8 mouse cellular contexts compared by ENCODE assay signal in the genomic region with DNA sequence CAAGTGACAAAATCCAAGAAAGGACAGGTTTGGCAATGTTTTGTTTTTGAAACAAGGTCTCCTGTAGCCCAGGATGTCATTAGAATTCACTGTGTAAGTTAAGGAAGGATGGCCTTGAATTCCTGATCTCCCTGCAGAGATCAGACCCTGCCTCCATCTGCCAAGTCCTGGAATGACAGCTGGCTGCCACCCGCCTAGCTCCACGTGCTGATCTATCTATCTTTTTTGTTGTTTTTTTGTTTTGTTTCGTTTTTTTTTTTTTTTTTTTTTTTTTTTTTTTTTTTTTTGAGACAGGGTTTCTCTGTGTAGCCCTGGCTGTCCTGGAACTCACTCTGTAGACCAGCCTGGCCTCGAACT. TPM values are rescaled to one million over a fixed set of nuclear protein-coding genes. Genes with fewer than 3 reads are reported as not detected.
DNase-seq lines count a peak whose midpoint lies in the region; ATAC-seq and TF ChIP-seq lines count a peak whose summit lies in the region.
"Not testable (repeated sequence)": the region's sequence is repeated elsewhere in the genome, so short reads cannot be mapped to it uniquely, and the experiment has no call there.
"Had no signal": no experiment of that assay in that cellular context is flagged by ENCODE, and none has a peak within 500 bp of the region (broad histone marks: within the 10 kb centered on the region; RNA-seq: fewer than 3 reads in every experiment).

No protein-coding gene starts in this region.

- H3K4me2 ChIP-seq in forebrain, embryonic 12.5 days = peak overlapping the region; percentile 72
- peak overlapping the region; percentile 63 for H3K4me2 ChIP-seq in heart, embryonic 15.5 days
- peak overlapping the region; percentile 41 for H3K4me2 ChIP-seq in intestine, postnatal 0 days (replicated peaks; ENCODE audit: low read depth)
- peak overlapping the region; percentile 49 for H3K4me2 ChIP-seq in limb, embryonic 15.5 days
- H3K4me2 ChIP-seq in neural tube, embryonic 15.5 days = peak overlapping the region; percentile 84

- H3K36me3 ChIP-seq in forebrain, embryonic 12.5 days (replicated peaks) = peaks cover 31% of the 10 kb centered on the region
- peaks cover 29% of the 10 kb centered on the region for H3K36me3 ChIP-seq in heart, embryonic 15.5 days
- H3K36me3 ChIP-seq in intestine, postnatal 0 days (ENCODE audit: control insufficient read depth, insufficient read depth) = peaks cover 29% of the 10 kb centered on the region
- H3K36me3 ChIP-seq in limb, embryonic 15.5 days = peaks cover 26% of the 10 kb centered on the region
- peaks cover 33% of the 10 kb centered on the region for H3K36me3 ChIP-seq in megakaryocyte, embryonic 14.5 days (replicated peaks; ENCODE audit: low read length)
- peaks cover 28% of the 10 kb centered on the region for H3K36me3 ChIP-seq in neural tube, embryonic 15.5 days

- peak overlapping the region; percentile 95 for H3K27ac ChIP-seq in forebrain, embryonic 12.5 days
- peak overlapping the region; percentile 91 for H3K27ac ChIP-seq in heart, embryonic 15.5 days
- H3K27ac ChIP-seq in intestine, postnatal 0 days (ENCODE audit: low read depth, low read length) = peak overlapping the region; percentile 11; the same call in 1 of the 2 replicates
- peak overlapping the region; percentile 91 for H3K27ac ChIP-seq in limb, embryonic 15.5 days
- peak overlapping the region; percentile 95 for H3K27ac ChIP-seq in neural tube, embryonic 15.5 days (replicated peaks)

- not testable (repeated sequence) for H3K9me3 ChIP-seq in forebrain, embryonic 12.5 days; heart, embryonic 15.5 days (replicated peaks); intestine, postnatal 0 days (ENCODE audit: control insufficient read depth); limb, embryonic 15.5 days; megakaryocyte, embryonic 14.5 days; neural tube, embryonic 15.5 days (replicated peaks)

- peak overlapping the region; percentile 38; the same call in 1 of the 2 replicates for H3K4me3 ChIP-seq in forebrain, embryonic 12.5 days (replicated peaks)
- H3K4me3 ChIP-seq in heart, embryonic 15.5 days = peak overlapping the region; percentile 36
- 0 out of 2 replicates have a peak overlapping the region, but pooled peaks have one; percentile 4 for H3K4me3 ChIP-seq in intestine, postnatal 0 days (ENCODE audit: low read depth, low read length)
- peak overlapping the region; percentile 34 for H3K4me3 ChIP-seq in limb, embryonic 15.5 days
- H3K4me3 ChIP-seq in megakaryocyte, embryonic 14.5 days (replicated peaks) = peak overlapping the region; percentile 98
- peak overlapping the region; percentile 42 for H3K4me3 ChIP-seq in neural tube, embryonic 15.5 days (replicated peaks)

- H3K9ac ChIP-seq in forebrain, embryonic 12.5 days; heart, embryonic 15.5 days; intestine, postnatal 0 days (ENCODE audit: low read depth, low read length); limb, embryonic 15.5 days: not testable (repeated sequence)
- 0 out of 2 replicates have a peak overlapping the region, but pooled peaks have one; percentile 60 for H3K9ac ChIP-seq in neural tube, embryonic 15.5 days (replicated peaks)

- not testable (repeated sequence) for TF ChIP-seq CTCF in intestine, postnatal 0 days (IDR thresholded peaks at IDR 0.05; ENCODE audit: low read depth)

- H3K27me3 ChIP-seq in forebrain, embryonic 12.5 days; heart, embryonic 15.5 days; intestine, postnatal 0 days (replicated peaks; ENCODE audit: control insufficient read depth, insufficient read depth, low read length); limb, embryonic 15.5 days; megakaryocyte, embryonic 14.5 days (replicated peaks); neural tube, embryonic 15.5 days (replicated peaks): not testable (repeated sequence)

- peaks cover 53% of the 10 kb centered on the region for H3K4me1 ChIP-seq in forebrain, embryonic 12.5 days
- peaks cover 62% of the 10 kb centered on the region for H3K4me1 ChIP-seq in heart, embryonic 15.5 days (replicated peaks)
- not testable (repeated sequence) for H3K4me1 ChIP-seq in intestine, postnatal 0 days (replicated peaks; ENCODE audit: control insufficient read depth, insufficient read depth, low read length)
- peaks cover 59% of the 10 kb centered on the region for H3K4me1 ChIP-seq in limb, embryonic 15.5 days
- H3K4me1 ChIP-seq in megakaryocyte, embryonic 14.5 days = peaks cover 70% of the 10 kb centered on the region
- H3K4me1 ChIP-seq in neural tube, embryonic 15.5 days = peaks cover 59% of the 10 kb centered on the region

- peak; percentile 67 for DNase-seq in cerebellum, adult 11-12 months

- WGBS in forebrain, embryonic 12.5 days = 11% methylated on average over 4 of the region's 4 CpGs
- 14% methylated on average over 4 of the region's 4 CpGs for WGBS in heart, embryonic 15.5 days
- 4% methylated on average over 4 of the region's 4 CpGs for WGBS in intestine, postnatal 0 days
- whole genome bisulfite sequencing in limb, embryonic 15.5 days = 14% methylated on average over 4 of the region's 4 CpGs
- WGBS in neural tube, embryonic 15.5 days = 9% methylated on average over 4 of the region's 4 CpGs

- not testable (repeated sequence) for ATAC-seq in forebrain, embryonic 12.5 days (ENCODE audit: low FRiP score); heart, embryonic 15.5 days (replicated peaks; ENCODE audit: insufficient number of reproducible peaks, insufficient read depth, low FRiP score, low read depth); intestine, postnatal 0 days; limb, embryonic 15.5 days (ENCODE audit: insufficient number of reproducible peaks, low FRiP score, low TSS enrichment, low read depth); neural tube, embryonic 15.5 days (ENCODE audit: low FRiP score)

RNA-seq across cellular contexts. Expression of a gene that starts 1.1 kb away (rescaled TPM):
- 518 and 540 TPM in 2 replicates for polyA plus RNA-seq in forebrain, embryonic 12.5 days (2016; fragmentation: Nextera tagmentation; extraction: Ambion mirVana)
- polyA plus RNA-seq in heart, embryonic 15.5 days (2015; fragmentation: Nextera tagmentation; extraction: Ambion mirVana) = 350 and 441 TPM in 2 replicates
- 286 and 316 TPM in 2 replicates for polyA plus RNA-seq in intestine, postnatal 0 days (2015; fragmentation: Nextera tagmentation; extraction: Ambion mirVana)
- polyA plus RNA-seq in limb, embryonic 15.5 days (2015; fragmentation: Nextera tagmentation; extraction: Ambion mirVana) = 564 and 615 TPM in 2 replicates
- 439 and 1,295 TPM in 2 replicates for polyA plus RNA-seq in megakaryocyte, embryonic 14.5 days (2012; ENCODE audit: insufficient read depth, low replicate concordance)
- polyA plus RNA-seq in neural tube, embryonic 15.5 days (2015; fragmentation: Nextera tagmentation; extraction: Ambion mirVana) = 493 and 549 TPM in 2 replicates

RNA-seq across cellular contexts. Expression of a gene that starts 7.5 kb away (rescaled TPM):
- polyA plus RNA-seq in forebrain, embryonic 12.5 days (2016; fragmentation: Nextera tagmentation; extraction: Ambion mirVana) = 62.8 and 67.4 TPM in 2 replicates
- 38.4 and 43.1 TPM in 2 replicates for polyA plus RNA-seq in heart, embryonic 15.5 days (2015; fragmentation: Nextera tagmentation; extraction: Ambion mirVana)
- 50.5 and 53.4 TPM in 2 replicates for polyA plus RNA-seq in intestine, postnatal 0 days (2015; fragmentation: Nextera tagmentation; extraction: Ambion mirVana)
- polyA plus RNA-seq in limb, embryonic 15.5 days (2015; fragmentation: Nextera tagmentation; extraction: Ambion mirVana) = 45.7 and 53.5 TPM in 2 replicates
- 168 TPM in 2 replicates for polyA plus RNA-seq in megakaryocyte, embryonic 14.5 days (2012; ENCODE audit: insufficient read depth, low replicate concordance)
- polyA plus RNA-seq in neural tube, embryonic 15.5 days (2015; fragmentation: Nextera tagmentation; extraction: Ambion mirVana) = 65.7 and 70.4 TPM in 2 replicates

RNA-seq across cellular contexts. Expression of a gene that starts 7.6 kb away (rescaled TPM):
- polyA plus RNA-seq in forebrain, embryonic 12.5 days (2016; fragmentation: Nextera tagmentation; extraction: Ambion mirVana) = 51.6 and 52.9 TPM in 2 replicates
- 29.1 and 41.6 TPM in 2 replicates for polyA plus RNA-seq in heart, embryonic 15.5 days (2015; fragmentation: Nextera tagmentation; extraction: Ambion mirVana)
- polyA plus RNA-seq in intestine, postnatal 0 days (2015; fragmentation: Nextera tagmentation; extraction: Ambion mirVana) = 32.8 and 36.5 TPM in 2 replicates
- 48.0 and 50.6 TPM in 2 replicates for polyA plus RNA-seq in limb, embryonic 15.5 days (2015; fragmentation: Nextera tagmentation; extraction: Ambion mirVana)
- polyA plus RNA-seq in megakaryocyte, embryonic 14.5 days (2012; ENCODE audit: insufficient read depth, low replicate concordance) = 95.2 and 184 TPM in 2 replicates
- 52.8 and 57.3 TPM in 2 replicates for polyA plus RNA-seq in neural tube, embryonic 15.5 days (2015; fragmentation: Nextera tagmentation; extraction: Ambion mirVana)

RNA-seq across cellular contexts. Expression of a gene that starts 8.3 kb away (rescaled TPM):
- polyA plus RNA-seq in forebrain, embryonic 12.5 days (2016; fragmentation: Nextera tagmentation; extraction: Ambion mirVana) = not detected in 2 replicates
- polyA plus RNA-seq in heart, embryonic 15.5 days (2015; fragmentation: Nextera tagmentation; extraction: Ambion mirVana) = not detected in 2 replicates
- polyA plus RNA-seq in intestine, postnatal 0 days (2015; fragmentation: Nextera tagmentation; extraction: Ambion mirVana) = 0.12 TPM in 2 replicates
- not detected in 2 replicates for polyA plus RNA-seq in limb, embryonic 15.5 days (2015; fragmentation: Nextera tagmentation; extraction: Ambion mirVana)
- not detected in 2 replicates for polyA plus RNA-seq in megakaryocyte, embryonic 14.5 days (2012; ENCODE audit: insufficient read depth, low replicate concordance)
- not detected in 2 replicates for polyA plus RNA-seq in neural tube, embryonic 15.5 days (2015; fragmentation: Nextera tagmentation; extraction: Ambion mirVana)
- polyA plus RNA-seq: thymus, postnatal 0 days had no signal

RNA-seq across cellular contexts. Expression of a gene that starts 26.5 kb away (rescaled TPM):
- polyA plus RNA-seq in forebrain, embryonic 12.5 days (2016; fragmentation: Nextera tagmentation; extraction: Ambion mirVana) = not detected in 2 replicates
- polyA plus RNA-seq in heart, embryonic 15.5 days (2015; fragmentation: Nextera tagmentation; extraction: Ambion mirVana) = 7.3 and 9.1 TPM in 2 replicates
- 0.08 and 0.10 TPM in 2 replicates for polyA plus RNA-seq in intestine, postnatal 0 days (2015; fragmentation: Nextera tagmentation; extraction: Ambion mirVana)
- polyA plus RNA-seq in limb, embryonic 15.5 days (2015; fragmentation: Nextera tagmentation; extraction: Ambion mirVana) = 0.41 and 1.3 TPM in 2 replicates
- not detected in 2 replicates for polyA plus RNA-seq in megakaryocyte, embryonic 14.5 days (2012; ENCODE audit: insufficient read depth, low replicate concordance)
- polyA plus RNA-seq in neural tube, embryonic 15.5 days (2015; fragmentation: Nextera tagmentation; extraction: Ambion mirVana) = 0.17 and 0.26 TPM in 2 replicates

Comparison
In these comparisons a context has a peak if more than half of its experiments do, and no peak if none do; other contexts are left out.
1. H3K27ac ChIP-seq: peak in every context shown above with its lines; median percentile 95 in forebrain, embryonic 12.5 days; 95 in neural tube, embryonic 15.5 days; 91 in heart, embryonic 15.5 days; 91 in limb, embryonic 15.5 days; 11 in intestine, postnatal 0 days.
2. H3K4me3 ChIP-seq: peak in every context shown above with its lines; median percentile 98 in megakaryocyte, embryonic 14.5 days; 42 in neural tube, embryonic 15.5 days; 38 in forebrain, embryonic 12.5 days; 36 in heart, embryonic 15.5 days; 34 in limb, embryonic 15.5 days; 4 in intestine, postnatal 0 days.